Mouse (Mus musculus): ENCODE results near the gene Tmem123. TPM values are rescaled to one million over a fixed set of nuclear protein-coding genes. Genes with fewer than 3 reads are reported as not detected.

Gene Tmem123
- polyA plus RNA-seq, 1 experiment from 2014 or later, result 23.0 TPM

- H3K4me3 ChIP-seq (replicated peaks; ENCODE audit: low read length), result no peak overlapping the region
- H3K4me1 ChIP-seq (replicated peaks; ENCODE audit: control insufficient read depth, insufficient read depth, low read length), result peaks cover 30% of the 10 kb centered on the region
- H3K4me2 ChIP-seq (ENCODE audit: low read length), result peak overlapping the region; percentile 25; the same call in 1 of the 2 replicates
- H3K27ac ChIP-seq (ENCODE audit: low read length), result no peak overlapping the region
- H3K9ac ChIP-seq (replicated peaks; ENCODE audit: low read depth, low read length), result no peak overlapping the region
- H3K9me3 ChIP-seq (ENCODE audit: control insufficient read depth, low read length), result no peaks in the 10 kb centered on the region
- 79% methylated on average over 9 of the region's 9 CpGs for WGBS
- ATAC-seq, result 0 out of 2 replicates have a peak, but pooled peaks have one; percentile 18
- 0 out of 2 replicates have a peak, but pooled peaks cover 6% of the 10 kb centered on the region for H3K36me3 ChIP-seq (ENCODE audit: control insufficient read depth, insufficient read depth)
- H3K27me3 ChIP-seq (replicated peaks; ENCODE audit: control insufficient read depth, insufficient read depth, low read length), result no peaks in the 10 kb centered on the region
These were observed 66.0 kb downstream of the Tmem123 start for GRCm38 (mm10) chr9:7829531-7830528.

GRCm38 (mm10) chr9:7833421-7833820, 69.6 kb downstream of the Tmem123 start:
- Histone ChIP-seq H3K4me3 (replicated peaks; ENCODE audit: low read length) (0 out of 2 replicates have a peak overlapping the region, but pooled peaks have one; percentile 14), H3K4me1 (replicated peaks; ENCODE audit: control insufficient read depth, insufficient read depth, low read length) (peaks cover 31% of the 10 kb centered on the region), H3K4me2 (ENCODE audit: low read length) (peak overlapping the region; percentile 39), H3K9me3 (ENCODE audit: control insufficient read depth, low read length) (no peaks in the 10 kb centered on the region), H3K36me3 (ENCODE audit: control insufficient read depth, insufficient read depth) (0 out of 2 replicates have a peak, but pooled peaks cover 4% of the 10 kb centered on the region), H3K27me3 (replicated peaks; ENCODE audit: control insufficient read depth, insufficient read depth, low read length) (no peaks in the 10 kb centered on the region), H3K9ac (replicated peaks; ENCODE audit: low read depth, low read length) (no peak overlapping the region), H3K27ac (ENCODE audit: low read length) (no peak overlapping the region)
- 93% methylated on average over 6 of the region's 6 CpGs for WGBS
- no peak for ATAC-seq

- Histone ChIP-seq H3K9ac (replicated peaks; ENCODE audit: low read depth, low read length) (no peak overlapping the region), H3K27me3 (replicated peaks; ENCODE audit: control insufficient read depth, insufficient read depth, low read length) (no peaks in the 10 kb centered on the region), H3K36me3 (ENCODE audit: control insufficient read depth, insufficient read depth) (0 out of 2 replicates have a peak, but pooled peaks cover 4% of the 10 kb centered on the region), H3K4me3 (replicated peaks; ENCODE audit: low read length) (no peak overlapping the region), H3K4me1 (replicated peaks; ENCODE audit: control insufficient read depth, insufficient read depth, low read length) (peaks cover 28% of the 10 kb centered on the region), H3K27ac (ENCODE audit: low read length) (no peak overlapping the region), H3K4me2 (ENCODE audit: low read length) (no peak overlapping the region), H3K9me3 (ENCODE audit: control insufficient read depth, low read length) (no peaks in the 10 kb centered on the region)
- WGBS, result 88% methylated on average over 1 of the region's 1 CpGs
- ATAC-seq, result no peak
These were observed 71.5 kb downstream of the Tmem123 start for GRCm38 (mm10) chr9:7835302-7835701.

- H3K4me3 ChIP-seq (replicated peaks; ENCODE audit: low read length), result peak overlapping the region; percentile 84
- no peaks in the 10 kb centered on the region for H3K9me3 ChIP-seq (ENCODE audit: control insufficient read depth, low read length)
- peak overlapping the region; percentile 97 for H3K27ac ChIP-seq (ENCODE audit: low read length)
- 0% methylated on average over 16 of the region's 16 CpGs for WGBS
- peaks cover 27% of the 10 kb centered on the region for H3K4me1 ChIP-seq (replicated peaks; ENCODE audit: control insufficient read depth, insufficient read depth, low read length)
- 0 out of 2 replicates have a peak, but pooled peaks cover 4% of the 10 kb centered on the region for H3K36me3 ChIP-seq (ENCODE audit: control insufficient read depth, insufficient read depth)
- H3K4me2 ChIP-seq (ENCODE audit: low read length), result peak overlapping the region; percentile 74
- ATAC-seq, result peak; percentile 14
- no peaks in the 10 kb centered on the region for H3K27me3 ChIP-seq (replicated peaks; ENCODE audit: control insufficient read depth, insufficient read depth, low read length)
- H3K9ac ChIP-seq (replicated peaks; ENCODE audit: low read depth, low read length), result peak overlapping the region; percentile 94
These were observed 72.5 kb downstream of the Tmem123 start for GRCm38 (mm10) chr9:7836331-7836730.

- Histone ChIP-seq H3K27me3 (replicated peaks; ENCODE audit: control insufficient read depth, insufficient read depth, low read length) (no peaks in the 10 kb centered on the region), H3K36me3 (ENCODE audit: control insufficient read depth, insufficient read depth) (0 out of 2 replicates have a peak, but pooled peaks cover 4% of the 10 kb centered on the region), H3K4me1 (replicated peaks; ENCODE audit: control insufficient read depth, insufficient read depth, low read length) (peaks cover 22% of the 10 kb centered on the region), H3K4me2 (ENCODE audit: low read length) (peak within 1 kb of the TSS; percentile 74), H3K9ac (replicated peaks; ENCODE audit: low read depth, low read length) (peak within 1 kb of the TSS; percentile 94), H3K4me3 (replicated peaks; ENCODE audit: low read length) (peak within 1 kb of the TSS; percentile 84), H3K27ac (ENCODE audit: low read length) (peak within 1 kb of the TSS; percentile 97), H3K9me3 (ENCODE audit: control insufficient read depth, low read length) (no peaks in the 10 kb centered on the region)
- ATAC-seq, result peak; percentile 97
- under 1% methylated on average over 68 of the region's 68 CpGs for WGBS
These were observed 73.3 kb downstream of the Tmem123 start, which contains the start of gene Birc2 for GRCm38 (mm10) chr9:7836905-7837805. Gene Birc2 (minus strand): TSS chr9:7837064.

- Histone ChIP-seq H3K4me3 (replicated peaks; ENCODE audit: low read length) (peak overlapping the region; percentile 84), H3K9ac (replicated peaks; ENCODE audit: low read depth, low read length) (peak overlapping the region; percentile 78), H3K4me1 (replicated peaks; ENCODE audit: control insufficient read depth, insufficient read depth, low read length) (peaks cover 16% of the 10 kb centered on the region), H3K4me2 (ENCODE audit: low read length) (peak overlapping the region; percentile 73), H3K36me3 (ENCODE audit: control insufficient read depth, insufficient read depth) (0 out of 2 replicates have a peak, but pooled peaks cover 4% of the 10 kb centered on the region), H3K27me3 (replicated peaks; ENCODE audit: control insufficient read depth, insufficient read depth, low read length) (no peaks in the 10 kb centered on the region), H3K9me3 (ENCODE audit: control insufficient read depth, low read length) (no peaks in the 10 kb centered on the region), H3K27ac (ENCODE audit: low read length) (peak overlapping the region; percentile 97)
- WGBS, result 17% methylated on average over 14 of the region's 14 CpGs
- peak; percentile 13 for ATAC-seq
These were observed 74.1 kb downstream of the Tmem123 start for GRCm38 (mm10) chr9:7837806-7838440.

- 79% methylated on average over 6 of the region's 6 CpGs for WGBS
- Histone ChIP-seq H3K27me3 (replicated peaks; ENCODE audit: control insufficient read depth, insufficient read depth, low read length) (no peaks in the 10 kb centered on the region), H3K4me1 (replicated peaks; ENCODE audit: control insufficient read depth, insufficient read depth, low read length) (no peaks in the 10 kb centered on the region), H3K9me3 (ENCODE audit: control insufficient read depth, low read length) (no peaks in the 10 kb centered on the region), H3K4me3 (replicated peaks; ENCODE audit: low read length) (no peak overlapping the region), H3K27ac (ENCODE audit: low read length) (no peak overlapping the region), H3K9ac (replicated peaks; ENCODE audit: low read depth, low read length) (no peak overlapping the region), H3K4me2 (ENCODE audit: low read length) (no peak overlapping the region), H3K36me3 (ENCODE audit: control insufficient read depth, insufficient read depth) (no peaks in the 10 kb centered on the region)
- no peak for ATAC-seq
These were observed 77.4 kb downstream of the Tmem123 start for GRCm38 (mm10) chr9:7841221-7841620.

All from forebrain, embryonic 16.5 days (tissue).